Mouse (Mus musculus): Measurements from ENCODE around the gene Dpyd. TPM values are rescaled to one million over a fixed set of nuclear protein-coding genes. Genes with fewer than 3 reads are reported as not detected.

Dpyd gene
- polyA plus RNA-seq, 1 experiment from 2014 or later: 3.7 TPM

GRCm38 (mm10) chr3:119280671-119281070 lies 718.7 kb downstream of the Dpyd start:
- Histone ChIP-seq H3K9me3 (ENCODE audit: low read length) (no peaks in the 10 kb centered on the region), H3K36me3 (ENCODE audit: insufficient read depth, low read length) (no peaks in the 10 kb centered on the region), H3K27ac (ENCODE audit: low read length) (no peak overlapping the region), H3K4me1 (ENCODE audit: insufficient read depth, low read length) (no peaks in the 10 kb centered on the region), H3K4me3 (ENCODE audit: low read length) (no peak overlapping the region), H3K9ac (replicated peaks; ENCODE audit: low read length) (no peak overlapping the region), H3K4me2 (replicated peaks; ENCODE audit: low read depth, low read length) (no peak overlapping the region), H3K27me3 (ENCODE audit: insufficient read depth, low read length) (no peaks in the 10 kb centered on the region)
- WGBS: 91% methylated on average over 2 of the region's 2 CpGs
- no peak for ATAC-seq (ENCODE audit: low FRiP score, low TSS enrichment)

GRCm38 (mm10) chr3:119314693-119315092 lies 752.8 kb downstream of the Dpyd start:
- no peaks in the 10 kb centered on the region for H3K4me1 ChIP-seq (ENCODE audit: insufficient read depth, low read length)
- no peak overlapping the region for H3K27ac ChIP-seq (ENCODE audit: low read length)
- no peaks in the 10 kb centered on the region for H3K27me3 ChIP-seq (ENCODE audit: insufficient read depth, low read length)
- 85% methylated on average over 3 of the region's 3 CpGs for WGBS
- H3K9me3 ChIP-seq (ENCODE audit: low read length): no peaks in the 10 kb centered on the region
- no peak for ATAC-seq (ENCODE audit: low FRiP score, low TSS enrichment)
- H3K36me3 ChIP-seq (ENCODE audit: insufficient read depth, low read length): no peaks in the 10 kb centered on the region
- H3K4me2 ChIP-seq (replicated peaks; ENCODE audit: low read depth, low read length): no peak overlapping the region
- no peak overlapping the region for H3K9ac ChIP-seq (replicated peaks; ENCODE audit: low read length)
- H3K4me3 ChIP-seq (ENCODE audit: low read length): no peak overlapping the region

- H3K4me1 ChIP-seq (ENCODE audit: insufficient read depth, low read length): no peaks in the 10 kb centered on the region
- no peak overlapping the region for H3K9ac ChIP-seq (replicated peaks; ENCODE audit: low read length)
- no peak for ATAC-seq (ENCODE audit: low FRiP score, low TSS enrichment)
- no peaks in the 10 kb centered on the region for H3K36me3 ChIP-seq (ENCODE audit: insufficient read depth, low read length)
- H3K4me2 ChIP-seq (replicated peaks; ENCODE audit: low read depth, low read length): no peak overlapping the region
- H3K4me3 ChIP-seq (ENCODE audit: low read length): no peak overlapping the region
- H3K27me3 ChIP-seq (ENCODE audit: insufficient read depth, low read length): no peaks in the 10 kb centered on the region
- no peaks in the 10 kb centered on the region for H3K9me3 ChIP-seq (ENCODE audit: low read length)
- 86% methylated on average over 7 of the region's 7 CpGs for WGBS
- H3K27ac ChIP-seq (ENCODE audit: low read length): no peak overlapping the region
Observed at GRCm38 (mm10) chr3:119329063-119329462, 767.1 kb downstream of the Dpyd start.

GRCm38 (mm10) chr3:119333335-119334305 lies 771.7 kb downstream of the Dpyd start:
- Histone ChIP-seq H3K9ac (replicated peaks; ENCODE audit: low read length) (no peak overlapping the region), H3K36me3 (ENCODE audit: insufficient read depth, low read length) (no peaks in the 10 kb centered on the region), H3K4me3 (ENCODE audit: low read length) (no peak overlapping the region), H3K27ac (ENCODE audit: low read length) (no peak overlapping the region), H3K4me1 (ENCODE audit: insufficient read depth, low read length) (no peaks in the 10 kb centered on the region), H3K4me2 (replicated peaks; ENCODE audit: low read depth, low read length) (no peak overlapping the region), H3K27me3 (ENCODE audit: insufficient read depth, low read length) (no peaks in the 10 kb centered on the region), H3K9me3 (ENCODE audit: low read length) (no peaks in the 10 kb centered on the region)
- WGBS: 50% methylated on average over 7 of the region's 7 CpGs
- no peak for ATAC-seq (ENCODE audit: low FRiP score, low TSS enrichment)

- H3K4me1 ChIP-seq (ENCODE audit: insufficient read depth, low read length): no peaks in the 10 kb centered on the region
- H3K4me3 ChIP-seq (ENCODE audit: low read length): no peak overlapping the region
- H3K9ac ChIP-seq (replicated peaks; ENCODE audit: low read length): no peak overlapping the region
- ATAC-seq (ENCODE audit: low FRiP score, low TSS enrichment): no peak
- no peak overlapping the region for H3K27ac ChIP-seq (ENCODE audit: low read length)
- WGBS: 79% methylated on average over 13 of the region's 13 CpGs
- H3K36me3 ChIP-seq (ENCODE audit: insufficient read depth, low read length): no peaks in the 10 kb centered on the region
- no peak overlapping the region for H3K4me2 ChIP-seq (replicated peaks; ENCODE audit: low read depth, low read length)
- no peaks in the 10 kb centered on the region for H3K9me3 ChIP-seq (ENCODE audit: low read length)
- H3K27me3 ChIP-seq (ENCODE audit: insufficient read depth, low read length): no peaks in the 10 kb centered on the region
Observed at GRCm38 (mm10) chr3:119361555-119362385, 799.8 kb downstream of the Dpyd start.

GRCm38 (mm10) chr3:119362392-119362791 lies 800.5 kb downstream of the Dpyd start:
- H3K4me1 ChIP-seq (ENCODE audit: insufficient read depth, low read length): no peaks in the 10 kb centered on the region
- H3K4me3 ChIP-seq (ENCODE audit: low read length): no peak overlapping the region
- H3K36me3 ChIP-seq (ENCODE audit: insufficient read depth, low read length): no peaks in the 10 kb centered on the region
- ATAC-seq (ENCODE audit: low FRiP score, low TSS enrichment): no peak
- H3K9ac ChIP-seq (replicated peaks; ENCODE audit: low read length): no peak overlapping the region
- H3K9me3 ChIP-seq (ENCODE audit: low read length): no peaks in the 10 kb centered on the region
- 84% methylated on average over 3 of the region's 3 CpGs for WGBS
- H3K27me3 ChIP-seq (ENCODE audit: insufficient read depth, low read length): no peaks in the 10 kb centered on the region
- H3K4me2 ChIP-seq (replicated peaks; ENCODE audit: low read depth, low read length): no peak overlapping the region
- no peak overlapping the region for H3K27ac ChIP-seq (ENCODE audit: low read length)

GRCm38 (mm10) chr3:119368931-119369330 lies 807.0 kb downstream of the Dpyd start:
- Histone ChIP-seq H3K27ac (ENCODE audit: low read length) (no peak overlapping the region), H3K9me3 (ENCODE audit: low read length) (no peaks in the 10 kb centered on the region), H3K4me1 (ENCODE audit: insufficient read depth, low read length) (no peaks in the 10 kb centered on the region), H3K36me3 (ENCODE audit: insufficient read depth, low read length) (no peaks in the 10 kb centered on the region), H3K27me3 (ENCODE audit: insufficient read depth, low read length) (no peaks in the 10 kb centered on the region), H3K4me3 (ENCODE audit: low read length) (no peak overlapping the region), H3K4me2 (replicated peaks; ENCODE audit: low read depth, low read length) (no peak overlapping the region), H3K9ac (replicated peaks; ENCODE audit: low read length) (no peak overlapping the region)
- 60% methylated on average over 2 of the region's 2 CpGs for WGBS
- no peak for ATAC-seq (ENCODE audit: low FRiP score, low TSS enrichment)

GRCm38 (mm10) chr3:119381119-119381518 lies 819.2 kb downstream of the Dpyd start:
- Histone ChIP-seq H3K27me3 (ENCODE audit: insufficient read depth, low read length) (no peaks in the 10 kb centered on the region), H3K9ac (replicated peaks; ENCODE audit: low read length) (no peak overlapping the region), H3K9me3 (ENCODE audit: low read length) (no peaks in the 10 kb centered on the region), H3K4me3 (ENCODE audit: low read length) (no peak overlapping the region), H3K36me3 (ENCODE audit: insufficient read depth, low read length) (no peaks in the 10 kb centered on the region), H3K4me1 (ENCODE audit: insufficient read depth, low read length) (no peaks in the 10 kb centered on the region), H3K4me2 (replicated peaks; ENCODE audit: low read depth, low read length) (no peak overlapping the region), H3K27ac (ENCODE audit: low read length) (no peak overlapping the region)
- WGBS: 65% methylated on average over 1 of the region's 1 CpGs
- ATAC-seq (ENCODE audit: low FRiP score, low TSS enrichment): no peak

- no peak for ATAC-seq (ENCODE audit: low FRiP score, low TSS enrichment)
- H3K9ac ChIP-seq (replicated peaks; ENCODE audit: low read length): no peak overlapping the region
Observed at GRCm38 (mm10) chr3:119382395-119382794, 820.5 kb downstream of the Dpyd start.

More at GRCm38 (mm10) chr3:119382395-119382794, 820.5 kb downstream of the Dpyd start:
- H3K4me3 ChIP-seq (ENCODE audit: low read length): no peak overlapping the region
- H3K27ac ChIP-seq (ENCODE audit: low read length): no peak overlapping the region
- WGBS: 90% methylated on average over 1 of the region's 1 CpGs
- H3K9me3 ChIP-seq (ENCODE audit: low read length): no peaks in the 10 kb centered on the region
- no peaks in the 10 kb centered on the region for H3K27me3 ChIP-seq (ENCODE audit: insufficient read depth, low read length)
- no peaks in the 10 kb centered on the region for H3K36me3 ChIP-seq (ENCODE audit: insufficient read depth, low read length)
- no peaks in the 10 kb centered on the region for H3K4me1 ChIP-seq (ENCODE audit: insufficient read depth, low read length)
- H3K4me2 ChIP-seq (replicated peaks; ENCODE audit: low read depth, low read length): no peak overlapping the region

All from kidney, embryonic 16.5 days (tissue).